Mouse (Mus musculus): ENCODE measurements at regions not wholly inside any gene's neighbourhood (a gene's known extent, or its start where the extent isn't known, plus 50 kb on each side); places are given as distances from the start of the nearest gene placed in this dataset.

DNA sequence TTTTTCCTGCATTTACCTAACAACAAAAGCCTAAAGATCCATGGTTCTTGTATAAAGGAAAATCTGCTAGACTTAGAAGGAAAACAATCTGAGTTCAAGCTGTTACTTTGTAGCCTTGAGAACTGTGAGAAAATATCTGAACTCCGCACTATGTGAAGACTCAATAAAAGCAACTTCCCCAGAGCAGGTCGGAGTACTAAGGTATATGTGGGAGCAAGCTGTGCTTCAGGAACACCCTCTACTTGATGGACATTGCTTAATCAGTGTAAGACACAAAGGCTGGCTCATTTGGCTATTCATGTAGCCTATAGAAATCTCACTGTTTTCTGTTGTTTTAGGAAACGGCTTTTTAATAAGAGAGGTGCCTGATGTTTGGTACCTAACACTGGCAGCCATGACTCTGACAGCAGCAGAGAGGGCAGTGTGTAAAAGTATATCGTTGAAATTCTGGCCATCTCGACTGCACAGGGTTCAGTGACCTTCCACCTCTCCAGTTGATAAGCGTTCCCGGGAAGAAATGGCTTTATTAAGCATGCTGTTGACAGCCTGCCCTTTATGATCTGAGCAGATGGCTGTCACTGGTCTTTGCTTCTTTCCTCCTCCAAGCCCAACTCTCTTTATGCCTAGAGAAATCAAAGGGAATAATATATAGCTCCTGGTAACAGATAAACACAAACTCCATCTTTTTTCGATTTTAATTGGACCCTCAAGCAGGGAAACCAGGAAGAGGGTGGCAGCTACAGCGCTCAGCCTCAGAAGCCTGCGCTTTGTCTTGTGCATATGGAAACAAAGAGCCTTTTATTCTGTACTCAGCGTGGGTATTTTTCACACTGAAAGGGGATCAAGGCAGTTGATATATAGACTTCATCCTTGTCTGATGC is 443.7 kb upstream of the Sel1l start:
- DNase-seq (ENCODE audit: low spot score in 2 of 2): no peak

- no peak for DNase-seq (ENCODE audit: low spot score in 2 of 2)
Measured at GRCm38 (mm10) chr12:92291490-92291889, 442.5 kb upstream of the Sel1l start.

DNA sequence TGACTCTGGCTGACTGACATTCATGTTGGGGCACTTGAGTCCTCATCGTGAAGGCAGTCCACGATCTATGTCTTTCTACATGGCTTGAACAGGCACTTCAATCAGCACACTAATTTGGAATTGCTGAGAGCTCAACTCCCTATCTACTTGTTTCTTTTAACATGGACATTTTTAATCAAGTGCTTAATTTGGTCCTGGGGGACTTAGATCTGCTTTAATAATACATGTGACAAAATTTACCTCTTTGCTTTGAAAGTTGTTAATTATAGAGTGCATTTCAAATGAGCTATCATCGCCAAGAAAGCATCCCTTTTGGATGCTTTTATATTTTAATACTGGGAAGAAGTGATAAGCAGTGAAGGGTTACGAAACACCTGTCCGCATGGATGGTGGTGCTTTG is 436.6 kb upstream of the Sel1l start:
- DNase-seq (ENCODE audit: low spot score in 2 of 2): no peak

GRCm38 (mm10) chr12:92280470-92280869 is 431.5 kb upstream of the Sel1l start:
- no peak for DNase-seq (ENCODE audit: low spot score in 2 of 2)

- no peak for DNase-seq (ENCODE audit: low spot score in 2 of 2)
Measured at GRCm38 (mm10) chr12:92251962-92252361, 403.0 kb upstream of the Sel1l start.

DNA sequence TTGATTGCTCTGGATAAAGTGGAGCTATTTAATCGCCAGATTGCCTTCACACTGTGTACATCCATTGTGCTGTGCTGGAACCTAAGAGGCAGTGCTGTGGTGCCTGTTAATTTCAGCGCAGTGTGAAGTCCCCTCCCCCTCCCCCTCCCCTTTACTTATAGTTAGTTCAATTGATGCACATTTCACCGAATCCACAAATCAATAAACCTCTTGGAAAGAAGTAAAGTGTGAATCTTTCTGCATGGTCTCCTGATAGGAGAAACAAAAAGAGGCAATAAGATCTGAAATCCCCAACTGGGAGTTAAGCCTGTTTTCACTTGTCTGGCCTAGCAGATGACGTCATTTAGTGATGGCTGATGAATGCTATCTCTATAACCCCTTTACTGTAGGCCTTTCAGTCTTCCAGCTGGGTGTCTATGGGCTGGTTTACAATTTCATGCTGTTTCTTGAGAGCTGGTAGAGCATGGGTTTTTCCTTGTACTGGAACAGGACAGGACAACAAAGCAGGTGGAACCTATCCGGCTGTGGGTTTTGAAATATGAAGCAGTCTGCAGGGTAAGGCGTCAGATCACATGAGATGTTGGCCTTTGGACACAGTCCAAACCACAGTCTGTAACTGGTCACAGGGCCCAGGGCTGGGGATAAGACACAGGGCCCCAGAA is 398.0 kb upstream of the Sel1l start:
- DNase-seq (ENCODE audit: low spot score in 2 of 2): peak; percentile 2 to 16

DNA sequence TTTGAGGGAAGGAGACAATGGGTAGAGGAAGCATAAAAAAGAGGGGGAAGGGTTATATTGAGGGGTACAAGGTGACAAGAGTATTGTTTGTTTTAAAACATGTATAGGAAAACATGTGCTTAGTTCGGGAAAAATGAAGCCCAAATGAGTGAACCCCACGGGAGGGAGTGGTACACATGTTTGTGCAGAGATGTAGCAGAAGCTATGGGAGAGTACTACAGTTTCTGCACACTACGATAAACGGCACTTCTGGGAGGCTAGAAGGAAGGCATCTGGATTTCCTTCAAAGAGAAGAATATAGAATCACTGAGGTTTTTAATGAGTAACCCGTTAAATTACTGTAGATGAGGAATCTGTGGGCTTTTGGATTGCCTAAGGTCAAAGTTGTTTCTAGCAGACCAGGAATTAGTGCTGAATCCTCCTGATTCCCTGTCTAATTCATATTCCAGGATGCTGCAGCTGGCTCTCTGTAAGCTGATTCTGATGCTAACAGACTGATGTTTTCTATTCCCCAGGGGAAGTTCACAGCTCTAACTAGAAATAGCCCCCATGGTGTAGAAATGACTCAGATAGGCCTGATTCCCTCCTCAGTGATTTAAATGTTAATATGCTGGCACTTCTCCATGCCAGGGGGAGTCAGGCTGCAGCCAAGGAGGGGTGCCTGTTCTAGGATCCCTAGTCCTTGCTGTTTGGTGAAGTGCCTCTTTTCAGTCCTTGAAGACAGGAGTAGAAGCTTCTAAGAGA is 391.2 kb upstream of the Sel1l start:
- DNase-seq (ENCODE audit: low spot score in 2 of 2): no peak

GRCm38 (mm10) chr12:92233650-92234408 is 384.9 kb upstream of the Sel1l start:
- no peak for DNase-seq (ENCODE audit: low spot score in 2 of 2)

GRCm38 (mm10) chr12:92228585-92228984 is 379.6 kb upstream of the Sel1l start:
- DNase-seq (ENCODE audit: low spot score in 2 of 2): no peak

- DNase-seq (ENCODE audit: low spot score in 2 of 2): no peak
Measured at GRCm38 (mm10) chr12:92203351-92203750, 354.4 kb upstream of the Sel1l start.

DNA sequence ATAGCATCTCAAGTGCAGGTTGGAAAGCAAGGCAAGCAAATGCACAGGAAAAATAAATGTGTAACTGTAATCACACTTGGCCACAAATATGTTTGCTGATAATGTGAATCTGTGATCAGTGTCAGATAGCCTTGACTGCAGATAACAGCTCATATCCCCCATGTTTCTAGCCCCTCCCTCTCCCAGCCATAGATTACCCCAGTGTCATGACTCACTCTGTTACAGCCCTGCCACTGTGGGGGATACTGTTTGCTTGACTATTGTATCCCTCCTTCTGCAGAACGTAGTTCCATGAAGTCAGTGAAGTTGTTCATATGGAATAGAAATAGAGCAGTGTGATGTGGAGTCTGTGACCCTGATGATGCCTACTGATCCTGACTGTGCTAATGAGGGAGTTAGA is 351.6 kb upstream of the Sel1l start:
- DNase-seq (ENCODE audit: low spot score in 2 of 2): no peak

- no peak for DNase-seq (ENCODE audit: low spot score in 2 of 2)
Measured at GRCm38 (mm10) chr12:92198738-92199477, 350.0 kb upstream of the Sel1l start.

GRCm38 (mm10) chr12:92193934-92194685 is 345.2 kb upstream of the Sel1l start:
- no peak for DNase-seq (ENCODE audit: low spot score in 2 of 2)

- DNase-seq (ENCODE audit: low spot score in 2 of 2): no peak
Measured at GRCm38 (mm10) chr12:92193199-92193933, 344.4 kb upstream of the Sel1l start.

- no peak for DNase-seq (ENCODE audit: low spot score in 2 of 2)
Measured at GRCm38 (mm10) chr12:92189022-92189421, 340.1 kb upstream of the Sel1l start.

DNA sequence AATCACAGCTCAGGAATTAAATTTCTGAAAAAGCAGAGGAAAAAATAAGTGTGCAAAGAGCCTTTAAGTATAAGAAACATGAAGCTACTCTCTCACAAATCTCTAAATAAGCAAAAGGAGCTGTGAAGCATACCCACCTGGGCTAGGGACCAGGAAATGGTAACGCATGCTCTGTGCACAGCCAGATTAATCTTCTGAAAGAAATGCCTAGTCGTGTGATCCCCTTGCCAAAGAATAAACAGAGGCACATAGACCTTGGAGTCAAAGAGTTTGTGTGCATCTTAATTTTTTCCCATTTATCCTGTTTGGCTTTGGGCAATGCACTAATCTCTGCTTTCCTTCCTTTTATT is 338.2 kb upstream of the Sel1l start:
- no peak for DNase-seq (ENCODE audit: low spot score in 2 of 2)

GRCm38 (mm10) chr12:92186448-92187132 is 337.6 kb upstream of the Sel1l start:
- no peak for DNase-seq (ENCODE audit: low spot score in 2 of 2)

DNA sequence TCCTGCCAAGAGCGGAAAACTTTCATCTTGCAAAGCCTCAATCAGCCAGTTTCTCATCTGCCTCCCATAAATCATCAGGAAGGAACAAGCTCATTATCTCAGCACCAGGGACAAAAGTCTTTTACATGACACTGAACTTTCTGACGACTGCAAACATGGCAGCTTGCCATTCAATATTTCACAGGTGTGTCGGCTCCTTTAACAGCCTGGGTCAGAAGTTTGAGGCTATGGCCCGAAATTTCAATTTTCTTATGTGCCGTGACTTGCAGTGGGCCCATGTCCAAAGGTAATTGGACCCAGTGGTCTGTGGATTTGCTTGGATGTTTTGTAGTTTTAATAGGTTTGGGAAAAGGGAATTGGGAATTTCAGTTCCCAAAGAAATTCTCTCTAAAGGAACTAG is 330.3 kb upstream of the Sel1l start:
- DNase-seq (ENCODE audit: low spot score in 2 of 2): no peak

DNA sequence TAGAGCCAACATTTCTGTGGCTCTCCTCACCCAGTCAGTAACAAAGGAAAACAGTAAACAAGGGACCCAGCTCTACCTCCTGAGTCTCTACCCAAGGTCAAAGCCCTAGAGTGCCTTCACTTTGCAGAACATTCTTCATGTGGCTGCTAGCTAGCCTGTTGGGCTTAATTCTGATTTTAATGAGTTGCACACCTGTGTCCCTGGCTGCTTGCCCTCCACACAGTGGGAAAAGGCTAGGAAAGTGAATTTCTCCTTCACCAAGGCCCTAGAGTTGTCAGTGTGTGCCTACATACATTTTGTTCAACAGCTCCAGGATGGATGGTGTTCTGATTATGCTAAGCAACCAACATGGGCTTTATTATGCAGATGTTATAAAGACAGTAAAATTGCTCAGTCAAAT is 307.8 kb upstream of the Sel1l start:
- DNase-seq (ENCODE audit: low spot score in 2 of 2): no peak

Data from layer of hippocampus, postnatal 14 days (tissue).